Mouse (Mus musculus) thymus, adult 2 months (tissue): ENCODE results near the gene Dpysl4. TPM values are rescaled to one million over a fixed set of nuclear protein-coding genes. Genes with fewer than 3 reads are reported as not detected.

Experiments
- DNase-seq: peaks from one replicate; pipeline ENCODE4 v3.0.0; 2021
- H3K27ac ChIP-seq: fragments of 200-500 bp; 2 replicates; pipeline ENCODE4 v1.5.1; 2012; ENCODE audit warnings: low read length, control low read depth; ENCODE audit not compliant: control insufficient read depth, insufficient read depth
- H3K27me3 ChIP-seq: fragments of 200-500 bp; 2 replicates; pipeline ENCODE4 v1.6.1; 2012; ENCODE audit warnings: mild to moderate bottlenecking, low read length, moderate library complexity, mixed read lengths; ENCODE audit not compliant: control insufficient read depth, insufficient read depth
- H3K36me3 ChIP-seq: fragments of 200-500 bp; 2 replicates; pipeline ENCODE4 v1.6.1; 2012; ENCODE audit warnings: mild to moderate bottlenecking, low read length, moderate library complexity; ENCODE audit not compliant: control insufficient read depth, insufficient read depth
- H3K4me1 ChIP-seq: fragments of 200-500 bp; replicated peaks from 2 replicates; pipeline ENCODE4 v1.6.1; 2012; ENCODE audit warnings: low read length; ENCODE audit not compliant: control insufficient read depth, insufficient read depth
- H3K4me3 ChIP-seq: fragments of 200-500 bp; 2 replicates; pipeline ENCODE4 v1.5.1; 2012; ENCODE audit warnings: mild to moderate bottlenecking, low read length, control low read depth, moderate library complexity; ENCODE audit not compliant: control insufficient read depth, insufficient read depth
- CTCF ChIP-seq: fragments of 200-500 bp; IDR thresholded peaks from 2 replicates; pipeline ENCODE4 v1.5.1; 2012; ENCODE audit warnings: mild to moderate bottlenecking, control low read depth, low read length, moderate library complexity, borderline replicate concordance; ENCODE audit not compliant: control insufficient read depth, poor library complexity, insufficient read depth; ENCODE audit errors: extremely low read depth
- POLR2A ChIP-seq: fragments of 200-500 bp; IDR thresholded peaks from 2 replicates; pipeline ENCODE4 v1.6.1; 2012; ENCODE audit warnings: mild to moderate bottlenecking, low read length, control low read depth, moderate library complexity; ENCODE audit not compliant: control insufficient read depth, poor library complexity, insufficient read depth; ENCODE audit errors: extremely low read depth
- WGBS: fragments of 180-500 bp; shearing (Covaris S2); methylation state at CpG from one replicate; pipeline ENCODE4 v1.1.7; 2018; 5-methylcytosine and 5-hydroxymethylcytosine counted together
- polyA plus RNA-seq: library from polyadenylated mRNA; depleted of rRNA; stranded (reverse); fragments of >200 nt; gene quantifications from 2 replicates; pipeline ENCODE4 v1.2.3, GENCODE M21; 2012

Gene Dpysl4
- polyA plus RNA-seq, 1 experiment, result 0.84 TPM

GRCm38 (mm10) chr7:139136906-139137491 lies 51.2 kb downstream of the Dpysl4 start:
- Histone ChIP-seq H3K27ac (no peak overlapping the region), H3K4me3 (no peak overlapping the region), H3K4me1 (no peaks in the 10 kb centered on the region), H3K36me3 (no peaks in the 10 kb centered on the region), H3K27me3 (no peaks in the 10 kb centered on the region; the same call in 1 of the 2 replicates)
- no peak for DNase-seq
- TF ChIP-seq CTCF (no peak), POLR2A (no peak)
- WGBS, result 93% methylated on average over 5 of the region's 5 CpGs

GRCm38 (mm10) chr7:139139921-139140461 lies 54.2 kb downstream of the Dpysl4 start:
- no peaks in the 10 kb centered on the region; the same call in 1 of the 2 replicates for H3K27me3 ChIP-seq
- H3K27ac ChIP-seq, result no peak overlapping the region
- H3K36me3 ChIP-seq, result no peaks in the 10 kb centered on the region
- no peaks in the 10 kb centered on the region for H3K4me1 ChIP-seq
- H3K4me3 ChIP-seq, result no peak overlapping the region
- 64% methylated on average over 11 of the region's 11 CpGs for WGBS
- TF ChIP-seq POLR2A (no peak), CTCF (no peak)
- no peak for DNase-seq

- no peak for TF ChIP-seq POLR2A
- no peak for TF ChIP-seq CTCF
- Histone ChIP-seq H3K27me3 (no peaks in the 10 kb centered on the region; the same call in 1 of the 2 replicates), H3K4me1 (no peaks in the 10 kb centered on the region), H3K27ac (no peak overlapping the region), H3K4me3 (no peak overlapping the region), H3K36me3 (no peaks in the 10 kb centered on the region)
- no peak for DNase-seq
- WGBS, result 8% methylated on average over 1 of the region's 1 CpGs
These were observed 58.0 kb downstream of the Dpysl4 start for GRCm38 (mm10) chr7:139143785-139144184.

GRCm38 (mm10) chr7:139145891-139146290 lies 60.1 kb downstream of the Dpysl4 start:
- Histone ChIP-seq H3K4me3 (no peak overlapping the region), H3K36me3 (no peaks in the 10 kb centered on the region), H3K4me1 (no peaks in the 10 kb centered on the region), H3K27ac (no peak overlapping the region), H3K27me3 (no peaks in the 10 kb centered on the region; the same call in 1 of the 2 replicates)
- TF ChIP-seq POLR2A (no peak), CTCF (no peak)
- WGBS, result 41% methylated on average over 7 of the region's 7 CpGs
- DNase-seq, result no peak

GRCm38 (mm10) chr7:139147360-139147759 lies 61.6 kb downstream of the Dpysl4 start:
- no peak overlapping the region for H3K4me3 ChIP-seq
- H3K36me3 ChIP-seq, result no peaks in the 10 kb centered on the region
- H3K27ac ChIP-seq, result no peak overlapping the region
- 91% methylated on average over 4 of the region's 4 CpGs for WGBS
- DNase-seq, result no peak
- no peak for TF ChIP-seq POLR2A
- no peak for TF ChIP-seq CTCF
- H3K27me3 ChIP-seq, result no peaks in the 10 kb centered on the region; the same call in 1 of the 2 replicates
- peaks cover 1% of the 10 kb centered on the region; the same call in 1 of the 2 replicates for H3K4me1 ChIP-seq

- no peak for DNase-seq
- Histone ChIP-seq H3K4me1 (peaks cover 9% of the 10 kb centered on the region), H3K4me3 (no peak overlapping the region), H3K27ac (no peak overlapping the region), H3K27me3 (no peaks in the 10 kb centered on the region; the same call in 1 of the 2 replicates), H3K36me3 (no peaks in the 10 kb centered on the region)
- no peak for TF ChIP-seq POLR2A
- TF ChIP-seq CTCF, result no peak
- WGBS, result 77% methylated on average over 7 of the region's 7 CpGs
These were observed 63.6 kb downstream of the Dpysl4 start for GRCm38 (mm10) chr7:139149373-139149772.
